Comparison of ENCODE assay signal across 11 mouse cellular contexts in the genomic region with DNA sequence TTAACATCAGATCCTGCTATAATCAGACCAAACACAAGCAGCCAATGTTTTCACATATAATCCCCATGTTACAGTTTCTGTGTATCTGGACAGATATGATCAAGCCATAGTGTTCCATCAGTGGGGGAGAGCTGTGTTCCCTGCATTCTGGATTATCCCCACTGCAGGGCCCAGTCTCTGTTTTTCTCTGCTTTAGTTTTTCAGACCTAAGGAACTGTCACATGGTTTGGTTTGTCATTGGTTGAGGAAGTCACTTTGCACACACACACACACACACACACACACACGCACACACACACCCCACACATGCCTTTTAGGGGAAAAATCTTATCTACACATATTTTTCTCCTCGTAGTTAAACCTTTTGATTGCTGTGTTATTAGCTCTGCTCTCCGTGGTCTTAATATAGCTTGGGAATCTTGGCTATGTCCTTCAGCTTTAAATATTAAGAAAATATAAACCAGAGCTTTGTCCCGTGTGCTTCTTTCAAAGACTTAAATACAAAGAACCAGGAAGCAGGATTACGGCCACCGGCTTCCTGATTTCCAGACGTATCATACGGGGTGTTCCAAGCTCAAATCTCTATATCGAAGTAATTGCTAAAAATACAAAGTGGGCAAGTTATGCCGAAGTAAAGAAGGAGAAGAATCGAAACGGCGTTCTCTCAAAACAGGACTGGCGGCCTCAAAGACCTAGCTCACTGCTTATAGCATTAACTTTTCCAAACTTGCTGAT. TPM values are rescaled to one million over a fixed set of nuclear protein-coding genes. Genes with fewer than 3 reads are reported as not detected.
DNase-seq lines count a peak whose midpoint lies in the region; ATAC-seq and TF ChIP-seq lines count a peak whose summit lies in the region.
"Had no signal": no experiment of that assay in that cellular context is flagged by ENCODE, and none has a peak within 500 bp of the region (broad histone marks: within the 10 kb centered on the region; RNA-seq: fewer than 3 reads in every experiment).

No protein-coding gene starts in this region.

- peak; percentile 47 for DNase-seq in heart, adult 8-10 months (ENCODE audit: low spot score)
- no peak for DNase-seq in heart, postnatal 4 days
- no peak for DNase-seq in liver, adult 2 months (ENCODE audit: extremely low read depth, low read depth, low spot score)
- no peak for DNase-seq in liver
- no peak for DNase-seq in urinary bladder, adult 2 months (ENCODE audit: low spot score)
- no peak for DNase-seq in gastrocnemius, adult 8-10 months (ENCODE audit: low spot score in 2 of 2)

- TF ChIP-seq CTCF in liver, adult 2 months (IDR thresholded peaks at IDR 0.05; ENCODE audit: low read depth, low read length), result no peak

- H3K9ac ChIP-seq in liver, adult 2 months (ENCODE audit: low read depth, low read length), result no peak overlapping the region
- no peak overlapping the region for H3K9ac ChIP-seq in neural tube, embryonic 14.5 days (replicated peaks; ENCODE audit: low read depth, low read length)

- H3K9me3 ChIP-seq in neural tube, embryonic 14.5 days (ENCODE audit: control insufficient read depth, low read length), result no peaks in the 10 kb centered on the region
- H3K9me3 ChIP-seq: hindbrain, embryonic 10.5 days; limb, embryonic 12.5 days had no signal

- peak overlapping the region; percentile 89 for H3K27ac ChIP-seq in liver, adult 2 months (replicated peaks; ENCODE audit: insufficient read depth, low read depth, low read length)
- peak overlapping the region; percentile 92 for H3K27ac ChIP-seq in brown adipose tissue, adult 24 weeks (replicated peaks; ENCODE audit: low read depth, low read length)
- peak overlapping the region; percentile 99 for H3K27ac ChIP-seq in neural tube, embryonic 14.5 days (ENCODE audit: low read depth, low read length)
- H3K27ac ChIP-seq: limb, embryonic 12.5 days had no signal

- ATAC-seq in neural tube, embryonic 14.5 days (ENCODE audit: low read depth), result no peak
- ATAC-seq: activated CD4-positive, CD25-positive, alpha-beta regulatory T cell, adult 4 months had no signal

- peaks cover 13% of the 10 kb centered on the region; the same call in 1 of the 2 replicates for H3K79me2 ChIP-seq in liver, adult 2 months (ENCODE audit: control insufficient read depth, insufficient read depth, low read length)

- 67% methylated on average over 14 of the region's 14 CpGs for WGBS in liver, adult 2 months
- 86% methylated on average over 14 of the region's 14 CpGs for WGBS in neural tube, embryonic 14.5 days

- H3K27me3 ChIP-seq in liver, adult 2 months (ENCODE audit: control insufficient read depth, insufficient read depth, low read length), result no peaks in the 10 kb centered on the region
- no peaks in the 10 kb centered on the region for H3K27me3 ChIP-seq in neural tube, embryonic 14.5 days (ENCODE audit: control insufficient read depth, insufficient read depth, low read length)
- H3K27me3 ChIP-seq: limb, embryonic 12.5 days had no signal

- H3K4me3 ChIP-seq in liver, adult 2 months (ENCODE audit: insufficient read depth, low read depth, low read length), result no peak overlapping the region
- H3K4me3 ChIP-seq in brown adipose tissue, adult 24 weeks (ENCODE audit: insufficient read depth, low read depth, low read length), result no peak overlapping the region
- no peak overlapping the region for H3K4me3 ChIP-seq in neural tube, embryonic 14.5 days (ENCODE audit: low read depth, low read length)
- H3K4me3 ChIP-seq: limb, embryonic 12.5 days had no signal

- peaks cover 13% of the 10 kb centered on the region for H3K4me1 ChIP-seq in liver, adult 2 months (ENCODE audit: control insufficient read depth, insufficient read depth, low read length)
- H3K4me1 ChIP-seq in brown adipose tissue, adult 24 weeks (ENCODE audit: control insufficient read depth, insufficient read depth, insufficient read length, low read length), result 0 out of 2 replicates have a peak, but pooled peaks cover 3% of the 10 kb centered on the region
- peaks cover 21% of the 10 kb centered on the region; the same call in 1 of the 2 replicates for H3K4me1 ChIP-seq in neural tube, embryonic 14.5 days (ENCODE audit: control insufficient read depth, insufficient read depth, low read length)

- H3K4me2 ChIP-seq in neural tube, embryonic 14.5 days (ENCODE audit: low read depth, low read length), result no peak overlapping the region
- H3K4me2 ChIP-seq: limb, embryonic 12.5 days had no signal

- TF ChIP-seq POLR2A in liver, adult 2 months (IDR thresholded peaks at IDR 0.05; ENCODE audit: extremely low read depth, insufficient read depth, low read length), result no peak

- no peaks in the 10 kb centered on the region for H3K36me3 ChIP-seq in liver, adult 2 months (ENCODE audit: control insufficient read depth, insufficient read depth, low read length)
- H3K36me3 ChIP-seq in neural tube, embryonic 14.5 days (ENCODE audit: control insufficient read depth, insufficient read depth, low read length), result no peaks in the 10 kb centered on the region
- H3K36me3 ChIP-seq: hindbrain, embryonic 10.5 days; limb, embryonic 12.5 days had no signal

RNA-seq across cellular contexts. Expression of a gene that starts 1.9 kb away (rescaled TPM):
- 100 to 1,000 TPM; 134 to 157 (median 146) TPM for total RNA-seq in heart, adult 8-10 months (2022)
- total RNA-seq in heart, postnatal 4 days (2021), result 100 to 1,000 TPM; 124 to 128 TPM
- 12.8 and 25.2 TPM in 2 replicates for total RNA-seq in liver, adult 2 months (2014; rRNA removed)
- polyA plus RNA-seq in liver, adult 2 months (2012; rRNA removed), result 24.9 and 31.0 TPM in 2 replicates
- polyA plus RNA-seq in brown adipose tissue, adult 24 weeks (2012; ENCODE audit: insufficient read depth, insufficient read length, missing spikeins), result 106 and 193 TPM in 2 replicates
- 109 and 116 TPM in 2 replicates for polyA plus RNA-seq in neural tube, embryonic 14.5 days (2014; fragmentation: Nextera tagmentation; extraction: Ambion mirVana)
- polyA plus RNA-seq in urinary bladder, adult 2 months (2012; rRNA removed), result 189 and 223 TPM in 2 replicates
- total RNA-seq in gastrocnemius, adult 8-10 months (2022), result 10 to 100 TPM; 19.6 to 44.6 (median 26.7) TPM
